Mouse (Mus musculus): Measurements from ENCODE around the gene Dctn1.

DNA sequence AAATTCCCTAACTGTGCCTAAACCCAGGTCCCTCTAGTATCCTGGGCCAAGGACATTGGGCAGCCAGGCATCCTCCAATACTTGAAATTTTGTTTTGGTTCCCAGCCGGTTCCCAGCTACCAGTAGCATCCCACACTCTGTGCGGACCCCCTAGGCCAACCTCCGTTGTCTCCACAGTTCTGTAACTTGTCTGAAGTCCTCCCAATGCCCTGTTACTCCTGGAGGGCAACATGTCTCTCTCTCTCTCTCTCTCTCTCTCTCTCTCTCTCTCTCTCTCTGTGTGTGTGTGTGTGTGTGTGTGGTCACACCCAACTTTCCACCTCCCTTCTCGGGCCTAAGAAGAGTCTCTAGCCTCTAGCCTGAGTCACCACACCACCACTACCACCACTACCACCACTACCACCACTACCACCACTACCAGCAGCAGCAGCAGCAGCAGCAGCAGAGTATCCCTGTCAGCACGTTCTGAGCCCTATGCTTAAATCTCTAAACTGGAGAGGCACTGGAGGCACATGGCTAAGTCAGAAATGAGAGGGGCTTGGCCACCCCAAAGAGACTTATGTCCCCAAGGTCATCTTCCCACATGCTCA lies 29.3 kb upstream of the Dctn1 start:
- TF ChIP-seq CTCF (IDR thresholded peaks at IDR 0.05; ENCODE audit: extremely low read depth, insufficient read depth, low read length) (no peak), POLR2A (IDR thresholded peaks at IDR 0.05; ENCODE audit: extremely low read depth, insufficient read depth, low read length) (no peak)
